Mouse (Mus musculus): ENCODE data around the gene Wfikkn1.

Wfikkn1 gene

DNA sequence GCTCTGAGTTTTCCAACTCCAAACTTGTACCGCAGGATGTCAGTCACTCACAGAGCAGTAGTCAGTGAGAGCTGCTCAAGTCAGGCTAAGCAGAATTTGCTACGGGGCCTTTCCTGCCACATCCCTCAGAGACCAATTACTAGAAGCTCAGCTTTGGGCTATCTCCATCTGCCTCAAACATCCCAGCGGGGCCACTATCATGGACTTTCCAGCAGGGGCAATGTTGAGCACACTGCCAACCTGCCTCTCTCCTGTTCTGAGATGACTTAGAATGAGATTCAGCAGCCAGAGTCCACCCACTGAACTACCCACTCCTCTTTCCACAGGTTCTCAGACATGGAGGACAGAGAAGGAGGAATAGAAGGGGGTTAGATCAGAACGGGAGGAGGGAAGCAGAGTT lies 5.0 kb upstream of the Wfikkn1 start:
- in situ Hi-C loops (cut with MboI, MseI), result no loop called here

DNA sequence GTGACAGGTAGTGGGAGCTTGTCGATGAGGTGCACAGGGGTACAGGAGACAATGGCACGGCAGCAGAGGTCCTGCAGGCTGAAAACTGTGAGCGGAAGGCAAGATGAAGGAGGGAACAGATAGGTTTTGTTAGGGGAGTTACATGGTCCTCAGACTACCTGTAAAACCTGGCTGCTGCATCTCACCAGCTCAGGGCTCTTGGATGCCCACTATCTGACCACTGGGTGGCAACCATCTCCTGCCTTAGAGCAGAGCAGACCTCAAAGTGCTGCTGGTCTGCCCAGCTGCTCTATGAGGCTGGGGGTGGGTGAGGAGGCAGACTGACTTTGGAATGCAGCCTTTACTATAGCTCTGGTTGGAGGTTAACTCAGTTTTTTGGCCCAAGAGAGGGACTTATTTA lies 3.2 kb upstream of the Wfikkn1 start:
- in situ Hi-C loops (cut with MboI, MseI), result no loop called here

DNA sequence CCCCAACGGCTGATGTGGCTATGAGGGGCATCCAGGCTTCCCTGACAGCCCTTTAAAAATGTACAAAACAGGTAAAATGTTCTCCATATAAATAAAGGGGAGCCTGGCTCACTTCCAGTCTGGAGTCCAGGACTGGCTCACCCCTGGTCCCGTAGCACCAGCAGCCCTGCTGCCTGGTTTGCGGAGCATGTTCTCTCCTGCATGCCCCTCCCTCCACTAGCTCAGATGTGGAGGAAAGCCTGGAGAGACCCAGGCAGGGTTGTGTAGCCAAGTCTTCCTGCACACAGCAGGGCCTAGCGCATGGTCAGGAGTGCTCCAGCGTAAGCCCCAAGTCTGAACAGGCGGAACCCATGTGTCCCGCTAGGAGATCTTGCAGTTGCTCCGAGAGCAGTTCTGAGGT lies 2.6 kb upstream of the Wfikkn1 start:
- in situ Hi-C loops (cut with MboI, MseI), result no loop called here

DNA sequence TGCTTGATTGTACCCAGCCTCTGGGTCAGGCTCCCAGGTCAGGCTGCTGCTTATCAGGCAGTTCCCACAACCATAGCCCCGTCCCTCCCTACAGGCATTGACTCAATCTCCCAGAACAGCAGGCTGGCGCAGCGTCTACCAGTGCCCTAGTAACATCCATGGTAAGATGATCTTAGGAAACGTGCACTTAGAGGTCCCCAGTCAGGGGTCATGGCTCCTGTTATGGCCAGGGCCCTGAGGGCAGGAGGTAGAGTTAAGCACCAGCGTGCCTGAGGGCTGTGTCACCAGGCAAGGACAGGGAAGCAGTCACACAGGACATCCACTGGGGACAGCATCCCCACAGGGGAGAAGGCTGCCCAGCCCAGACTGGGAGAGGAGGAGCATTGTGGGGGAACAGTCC lies 1.6 kb upstream of the Wfikkn1 start:
- in situ Hi-C loops (cut with MboI, MseI), result no loop called here

DNA sequence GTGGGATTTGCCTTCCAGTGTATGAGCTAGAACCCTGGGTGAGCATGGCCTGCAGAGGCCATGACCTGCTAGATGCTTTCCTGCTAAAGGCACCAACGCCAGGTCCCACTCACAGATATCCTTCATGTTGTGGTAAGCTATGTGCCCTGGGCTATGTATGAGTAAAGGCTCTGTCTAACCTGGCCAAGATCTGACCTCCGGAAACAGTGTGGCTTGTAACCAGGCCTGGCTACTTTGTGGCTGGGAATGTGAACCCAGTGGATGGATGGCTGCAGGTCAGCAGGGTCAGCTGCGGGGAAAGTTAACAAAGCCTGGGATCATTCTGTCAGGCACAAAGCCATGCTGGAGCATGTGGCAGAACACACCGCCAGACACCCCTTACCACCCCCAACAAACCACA lies 1.0 kb upstream of the Wfikkn1 start:
- in situ Hi-C loops (cut with MboI, MseI), result no loop called here

DNA sequence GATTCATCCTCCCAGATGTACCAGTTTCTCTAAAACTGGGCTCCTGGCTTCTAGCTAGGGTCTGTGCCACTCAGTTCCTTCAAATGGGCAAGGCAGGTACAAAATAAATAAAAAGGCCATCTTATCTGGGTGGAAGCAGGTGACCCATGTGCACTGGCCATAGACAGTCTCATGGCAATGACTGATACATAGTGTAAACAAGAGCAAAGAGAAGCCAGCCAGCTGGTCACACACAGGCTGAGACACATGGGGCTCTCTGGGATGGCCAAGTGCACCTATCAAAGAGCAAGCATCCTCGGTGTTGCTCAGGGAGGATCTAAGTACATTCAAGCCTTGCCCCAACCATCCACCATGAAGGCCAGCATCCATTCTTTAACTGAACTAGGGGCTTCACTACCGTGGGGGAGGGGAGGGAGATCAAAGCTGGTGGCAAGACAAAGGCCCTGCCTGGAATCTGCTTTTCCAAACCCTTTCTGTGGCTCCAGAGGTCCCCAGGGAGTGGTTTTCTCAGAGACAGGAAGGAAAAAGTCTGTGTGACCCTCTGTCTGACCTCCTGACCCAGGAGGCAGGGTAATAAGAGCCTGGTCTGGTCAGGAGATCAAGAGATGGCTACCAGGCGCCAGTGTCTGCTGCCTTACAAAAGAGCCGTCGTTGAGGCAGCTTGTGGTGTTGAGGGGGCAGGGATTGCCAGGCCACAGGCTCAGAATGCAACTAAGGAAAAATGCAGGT lies 419 bp upstream of the Wfikkn1 start:
- in situ Hi-C loops (cut with MboI, MseI), result no loop called here

DNA sequence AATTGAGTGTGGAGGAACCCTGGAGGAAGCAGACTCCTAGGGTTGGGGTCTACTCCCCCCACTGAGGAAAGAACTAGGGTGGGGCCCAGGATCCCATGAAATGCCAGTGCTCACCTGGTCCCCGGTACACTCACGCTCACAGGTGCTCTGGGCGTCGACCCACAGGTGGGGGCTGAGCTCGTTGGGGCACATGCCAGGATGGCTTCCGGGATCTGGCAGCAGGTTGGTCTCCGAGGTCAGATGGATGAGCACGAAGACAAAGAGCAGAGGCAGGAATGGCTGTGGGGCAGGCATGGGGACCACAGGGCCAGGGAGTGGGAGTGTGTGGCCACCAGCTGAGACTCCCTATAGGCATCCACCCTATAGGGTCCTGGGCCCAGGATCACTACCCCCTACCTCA lies 908 bp downstream of the Wfikkn1 start:
- in situ Hi-C loops (cut with MboI, MseI), result no loop called here

DNA sequence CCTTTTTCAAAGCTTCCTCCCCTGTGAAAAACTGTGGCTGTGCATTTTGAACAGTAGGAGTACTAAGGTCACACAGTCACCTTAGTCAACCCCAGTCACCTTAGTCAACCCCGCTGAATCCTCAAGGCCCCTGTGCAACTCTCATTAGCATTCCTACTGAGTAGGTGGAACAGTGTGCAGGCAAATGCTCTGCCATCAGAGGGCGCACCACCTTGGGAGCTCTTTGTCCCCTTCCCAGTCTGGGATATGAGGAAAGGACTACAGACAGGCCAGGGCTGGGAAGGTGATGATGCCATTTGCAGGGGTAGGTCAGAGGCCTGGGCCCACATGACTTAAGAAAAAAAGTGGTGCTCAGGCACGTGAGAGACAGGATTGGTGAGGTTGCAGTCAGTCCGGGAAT lies 1.4 kb downstream of the Wfikkn1 start:
- in situ Hi-C loops (cut with MboI, MseI), result no loop called here

DNA sequence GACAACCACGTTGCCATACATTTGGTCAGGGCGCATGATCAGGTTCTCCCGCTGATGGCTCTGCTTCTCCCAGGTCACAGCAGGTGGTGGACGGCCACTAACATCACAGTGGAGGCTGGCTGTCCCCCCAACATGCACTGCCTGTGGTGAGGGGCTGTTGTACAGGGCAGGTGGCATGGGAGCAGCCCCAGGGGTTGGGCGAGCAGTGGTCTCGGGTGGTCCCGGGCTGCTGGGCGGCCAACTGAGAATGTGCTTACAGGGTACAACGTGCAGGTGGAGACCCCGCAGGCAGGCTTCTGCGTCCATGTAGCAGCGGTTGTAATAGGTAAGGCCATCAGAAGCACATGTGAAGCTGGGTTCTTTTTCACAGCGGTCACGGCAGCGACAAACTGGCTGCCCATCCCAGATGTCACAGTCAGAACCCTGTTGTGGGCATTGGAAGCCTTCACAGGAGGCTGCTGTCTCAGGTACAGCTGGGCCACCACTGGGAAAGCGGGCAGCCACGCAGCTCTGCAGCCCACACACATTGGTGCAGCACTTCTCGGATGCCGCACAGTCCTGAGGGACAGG lies 2.0 kb downstream of the Wfikkn1 start:
- in situ Hi-C loops (cut with MboI, MseI), result no loop called here

DNA sequence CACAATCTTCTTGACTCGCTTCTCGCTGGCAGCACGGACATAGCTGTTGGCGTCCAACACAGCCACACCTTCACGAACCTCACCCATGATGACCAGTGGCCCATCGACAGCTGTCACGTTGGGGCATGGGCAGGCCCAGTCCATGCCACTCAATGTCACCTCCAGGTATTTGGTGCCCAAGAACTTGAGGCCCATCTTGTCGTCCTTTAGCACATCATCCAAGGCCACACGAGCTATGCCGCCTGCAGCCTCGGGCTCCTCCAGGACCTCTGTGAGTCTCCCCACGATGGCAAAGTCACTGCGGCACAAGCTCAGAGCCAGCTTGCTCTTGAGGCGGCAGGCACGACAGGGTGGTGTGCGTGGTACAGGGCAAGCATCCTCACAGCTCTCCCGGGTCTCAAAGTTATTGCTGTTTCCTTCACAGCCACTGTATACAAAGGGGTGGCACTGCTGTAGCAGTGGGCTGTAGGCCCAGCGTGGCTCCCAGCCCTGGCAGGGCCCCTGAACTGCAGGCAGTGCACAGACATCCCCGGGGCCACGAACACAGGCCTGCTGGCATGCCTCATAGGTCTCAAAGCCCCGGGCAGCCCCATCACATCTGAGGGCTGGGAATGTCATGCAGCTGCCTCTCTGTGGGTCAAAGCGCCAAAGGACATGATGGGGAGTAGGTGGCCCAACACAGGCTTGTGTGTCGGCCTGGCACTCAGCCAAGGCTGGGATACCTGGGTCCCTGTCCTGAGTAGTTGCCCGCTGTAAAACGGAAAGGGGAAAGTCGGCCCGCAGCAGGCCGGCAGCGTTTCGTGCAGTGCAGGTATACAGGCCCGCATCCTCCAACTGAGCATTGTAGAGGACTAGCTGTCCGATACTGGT lies 2.7 kb downstream of the Wfikkn1 start:
- in situ Hi-C loops (cut with MboI, MseI), result no loop called here

DNA sequence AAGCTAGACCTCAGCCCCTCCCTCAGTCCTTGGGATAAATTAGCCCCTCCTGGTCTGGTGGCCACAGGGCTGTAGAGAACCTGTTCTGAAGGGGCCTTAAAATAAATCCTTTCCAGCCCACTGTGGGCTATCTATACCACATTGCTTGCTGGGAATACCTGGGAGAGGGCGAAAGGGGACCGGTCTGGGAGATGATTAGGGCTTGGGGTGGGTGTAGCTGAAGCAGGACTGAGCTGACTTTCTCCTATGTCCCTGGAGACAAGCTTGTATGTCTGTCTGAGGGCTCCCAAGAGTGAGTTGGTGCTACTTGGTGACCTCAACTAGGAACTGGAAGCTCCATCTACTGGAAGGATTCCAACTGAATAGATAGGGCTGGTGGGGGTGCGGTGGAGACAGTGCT lies 3.6 kb downstream of the Wfikkn1 start:
- in situ Hi-C loops (cut with MboI, MseI), result no loop called here

DNA sequence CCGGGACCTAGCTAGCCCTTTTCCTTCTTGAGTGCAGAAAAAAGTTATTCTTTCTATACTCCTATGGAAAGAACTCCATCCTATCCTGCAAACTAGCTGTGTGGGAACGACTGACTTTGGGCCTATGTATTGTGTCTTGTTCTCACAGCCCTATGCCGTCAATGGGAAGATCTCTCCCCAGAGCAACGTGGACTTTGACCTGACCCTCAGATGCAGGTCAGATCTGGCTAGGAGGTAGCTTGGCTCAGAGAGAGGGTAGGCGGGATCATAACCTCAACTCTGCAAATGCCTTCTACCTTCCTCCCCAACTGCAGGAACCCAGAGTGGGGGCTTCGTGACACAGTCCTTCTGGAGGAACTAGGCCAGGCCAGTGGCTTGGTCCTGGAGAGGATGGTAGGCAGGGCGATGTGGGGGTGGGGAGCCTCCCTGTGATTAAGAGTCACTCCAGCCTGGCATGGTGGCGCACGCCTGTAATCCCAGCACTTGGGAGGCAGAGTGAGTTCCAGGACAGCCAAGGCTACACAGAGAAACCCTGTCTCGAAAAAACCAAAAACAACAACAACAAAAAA lies 4.2 kb downstream of the Wfikkn1 start:
- in situ Hi-C loops (cut with MboI, MseI), result no loop called here

DNA sequence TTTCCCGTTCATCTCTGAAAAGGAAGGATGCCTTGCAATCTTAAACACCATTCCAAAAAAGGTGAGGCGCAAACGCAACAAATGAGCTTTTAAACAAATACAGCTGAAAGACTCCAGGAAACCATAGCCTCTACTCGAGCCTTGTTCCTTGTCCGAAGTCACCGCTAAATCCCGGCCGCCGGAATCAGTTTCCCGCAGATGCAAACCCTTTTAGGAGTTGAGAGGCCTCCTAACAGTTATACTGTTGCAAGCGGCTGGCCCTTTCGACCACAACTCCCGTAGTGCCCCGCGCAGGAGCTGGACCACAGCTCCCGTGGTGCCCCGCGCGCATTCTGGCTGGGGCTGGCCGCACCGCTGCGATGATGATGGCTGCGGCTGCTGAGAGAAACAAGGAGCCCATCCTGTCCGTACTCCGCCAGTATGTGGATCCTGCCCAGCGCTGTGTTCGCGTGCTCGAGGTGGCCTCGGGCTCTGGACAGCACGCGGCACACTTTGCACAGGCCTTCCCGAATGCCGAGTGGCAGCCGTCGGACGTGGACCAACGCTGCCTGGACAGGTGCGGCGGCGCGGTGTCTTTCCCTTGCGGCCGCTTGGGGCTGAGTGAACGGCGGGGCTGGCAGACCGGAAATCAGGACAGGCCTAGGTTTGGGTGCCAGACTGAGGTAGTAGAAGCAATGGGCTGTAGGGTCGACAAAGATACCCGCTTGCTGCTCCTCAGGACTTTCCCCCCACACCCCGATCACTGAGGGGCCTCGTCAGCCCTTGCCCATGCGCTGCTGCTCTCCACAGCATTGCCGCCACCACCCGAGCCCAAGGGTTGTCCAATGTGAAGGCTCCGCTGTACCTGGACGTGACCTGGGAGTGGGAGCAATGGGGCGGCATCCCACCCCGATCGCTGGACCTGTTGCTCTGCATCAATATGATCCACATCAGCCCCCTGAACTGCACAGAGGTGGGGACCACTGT lies 5.2 kb downstream of the Wfikkn1 start:
- in situ Hi-C loops (cut with MboI, MseI), result no loop called here

DNA sequence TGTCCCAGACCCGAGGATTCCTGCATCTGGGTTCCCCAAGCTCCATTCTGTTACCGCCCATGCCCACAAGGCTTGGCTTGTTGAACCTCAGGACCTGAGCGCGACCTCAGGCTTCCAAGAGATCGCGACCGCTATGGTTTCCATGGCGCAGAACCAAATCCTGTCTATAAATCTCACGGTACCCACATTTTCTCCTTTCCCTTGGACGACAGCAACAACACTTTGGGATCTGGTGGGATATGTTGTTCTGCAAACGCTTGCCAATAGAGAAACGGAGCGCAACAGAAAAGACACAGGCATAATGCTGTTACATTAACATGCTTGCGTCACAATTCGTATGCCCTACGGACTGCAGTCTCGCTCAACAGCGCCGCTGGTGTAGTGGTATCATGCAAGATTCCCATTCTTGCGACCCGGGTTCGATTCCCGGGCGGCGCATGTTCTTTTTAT lies 5.9 kb downstream of the Wfikkn1 start, which contains the start of gene Mettl26:
TSS of gene Mettl26 (plus strand) at position 354 of the 450 bp plus-strand sequence.
- in situ Hi-C loops (cut with MboI, MseI), result loop anchor here (5.0 to 25.0 kb wide), 2 partner anchors 42 to 1412 kb away; partner anchors contain the start of genes Bricd5, E4f1, Pgp and Stub1

DNA sequence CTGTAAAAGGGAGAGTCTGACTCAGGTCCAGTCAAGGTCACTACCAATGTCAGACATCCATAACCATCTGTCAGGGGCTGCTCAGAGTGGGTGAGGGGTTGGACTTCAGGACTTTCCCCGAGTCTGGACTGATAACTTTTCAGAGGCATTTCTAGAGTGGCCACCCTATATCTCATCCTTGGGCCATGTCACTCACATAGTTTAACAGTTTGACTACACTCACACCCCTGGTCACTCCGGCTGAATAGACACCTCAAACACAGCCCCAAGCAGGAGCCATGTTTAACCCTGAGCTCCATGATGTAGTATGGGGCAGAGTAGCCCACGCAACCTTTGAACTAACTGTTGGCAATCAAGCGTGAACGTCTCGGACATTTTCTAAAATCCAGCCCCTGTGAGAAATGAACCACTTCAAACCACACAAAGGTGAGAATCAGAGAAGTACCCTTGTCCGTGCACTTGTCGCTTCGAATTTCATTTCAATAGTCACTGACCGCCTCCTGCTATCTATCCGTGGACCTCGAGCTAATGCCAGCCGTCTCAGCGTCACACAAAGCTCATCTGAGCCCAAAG lies 6.4 kb downstream of the Wfikkn1 start:
- in situ Hi-C loops (cut with MboI, MseI), result loop anchor here (5.0 to 25.0 kb wide), 2 partner anchors 42 to 1412 kb away; partner anchors contain the start of genes Bricd5, E4f1, Pgp and Stub1

DNA sequence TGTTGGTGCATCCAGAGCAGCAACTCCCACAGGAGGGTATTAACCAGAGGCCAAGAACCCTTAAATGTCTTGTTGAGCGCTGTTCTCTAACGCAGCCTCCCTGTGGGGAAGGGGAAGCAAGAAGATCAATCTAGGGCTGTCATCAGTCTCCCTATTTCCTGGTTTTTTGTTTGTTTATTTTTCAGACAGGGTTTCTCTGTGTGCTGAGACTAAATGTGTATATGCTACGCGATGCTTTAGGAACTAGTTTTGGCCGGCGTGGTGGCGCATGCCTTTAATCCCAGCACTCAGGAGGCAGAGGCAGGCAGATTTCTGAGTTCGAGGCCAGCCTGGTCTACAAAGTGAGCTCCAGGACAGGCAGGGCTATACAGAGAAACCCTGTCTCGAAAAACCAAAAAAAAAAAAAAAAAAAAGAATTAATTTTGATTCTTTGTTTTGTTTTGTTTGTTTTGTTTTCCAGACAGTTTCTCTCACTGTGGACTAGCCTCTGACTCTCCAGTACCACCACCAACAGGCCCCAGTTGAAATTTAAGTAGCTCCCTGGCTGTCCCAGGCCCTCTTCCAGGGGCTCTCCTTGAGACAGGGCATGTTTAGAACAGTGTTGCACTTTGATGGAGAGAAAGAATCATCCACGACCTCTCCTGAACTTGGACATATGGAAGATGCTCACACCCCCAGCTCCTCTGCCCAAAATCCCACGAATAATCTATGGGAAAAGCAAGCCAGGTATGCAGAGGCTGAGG lies 7.1 kb downstream of the Wfikkn1 start:
- in situ Hi-C loops (cut with MboI, MseI), result loop anchor here (5.0 to 25.0 kb wide), 2 partner anchors 41 to 1411 kb away; partner anchors contain the start of genes Bricd5, E4f1, Pgp and Stub1

DNA sequence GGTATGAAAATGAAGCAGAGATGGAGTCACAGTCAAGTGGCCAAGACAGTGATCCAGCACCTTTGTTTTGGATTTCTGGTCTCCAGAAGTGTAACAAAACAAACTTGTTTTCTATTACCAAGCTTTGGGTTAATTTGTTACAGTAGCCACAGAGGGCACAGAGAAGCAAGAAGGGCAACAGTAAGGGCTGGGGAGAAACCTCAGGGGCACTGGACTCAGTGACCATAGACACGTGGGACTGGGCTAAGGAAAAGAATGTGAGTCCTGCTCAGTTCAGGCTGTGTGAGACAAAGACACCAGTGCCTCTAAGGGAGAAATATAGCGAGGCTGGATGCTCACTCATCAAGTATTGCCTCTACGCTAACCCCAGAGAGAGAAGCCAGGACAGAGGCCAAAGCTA lies 8.0 kb downstream of the Wfikkn1 start:
- in situ Hi-C loops (cut with MboI, MseI), result loop anchor here (5.0 to 25.0 kb wide), 2 partner anchors 40 to 1410 kb away; partner anchors contain the start of genes Bricd5, E4f1, Pgp and Stub1

DNA sequence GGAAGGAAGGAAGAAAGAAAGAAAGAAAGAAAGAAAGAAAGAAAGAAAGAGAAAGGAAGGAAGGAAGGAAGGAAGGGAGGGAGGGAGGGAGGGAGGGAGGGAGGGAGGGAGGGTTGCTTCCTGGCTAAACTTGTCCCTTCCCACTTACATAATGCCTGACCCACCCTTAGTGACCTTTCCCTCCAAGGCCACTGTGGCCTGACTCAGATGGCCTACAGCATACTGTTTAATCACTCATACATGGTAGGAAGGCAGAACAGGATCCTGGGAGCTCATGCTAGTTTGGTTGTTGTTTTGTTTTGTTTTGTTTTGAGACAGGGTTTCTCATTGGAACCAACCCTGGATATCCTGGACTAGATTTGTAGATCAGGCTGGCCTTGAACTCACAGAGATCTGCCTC lies 9.1 kb downstream of the Wfikkn1 start:
- in situ Hi-C loops (cut with MboI, MseI), result loop anchor here (5.0 to 25.0 kb wide), 2 partner anchors 39 to 1409 kb away; partner anchors contain the start of genes Bricd5, E4f1, Pgp and Stub1

DNA sequence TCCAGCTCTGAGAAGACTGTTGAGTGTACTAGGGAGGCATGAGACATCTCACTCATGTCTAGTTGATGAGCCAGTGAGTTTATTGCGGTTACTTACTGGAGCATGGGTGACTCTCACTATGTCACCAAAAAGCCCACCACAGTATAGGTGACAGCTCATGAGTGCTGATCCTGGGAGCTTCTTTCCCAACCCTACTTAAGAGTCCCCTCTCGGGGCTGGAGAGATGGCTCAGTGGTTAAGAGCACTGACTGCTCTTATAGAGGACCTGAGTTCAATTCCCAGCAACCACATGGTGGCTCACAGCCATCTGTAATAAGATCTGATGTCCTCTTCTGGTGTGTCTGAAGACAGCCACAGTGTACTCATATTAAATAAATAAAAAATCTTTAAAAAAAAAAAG lies 10.7 kb downstream of the Wfikkn1 start:
- in situ Hi-C loops (cut with MboI, MseI), result loop anchor here (5.0 to 25.0 kb wide), 2 partner anchors 38 to 1408 kb away; partner anchors contain the start of genes Bricd5, E4f1, Pgp and Stub1
